In genomic region chr4:136178475-136178921, GRCm38 (mm10) we compare ENCODE assay signal across 8 mouse cellular contexts. TPM values are rescaled to one million over a fixed set of nuclear protein-coding genes. Genes with fewer than 3 reads are reported as not detected.
DNase-seq lines count a peak whose midpoint lies in the region; ATAC-seq and TF ChIP-seq lines count a peak whose summit lies in the region.

No protein-coding gene starts in this region.

- TF ChIP-seq POLR2A in MEL (IDR thresholded peaks at IDR 0.05; ENCODE audit: control insufficient read depth in 1 of 2, insufficient read depth in 1 of 2, low read depth in 1 of 2, low read length in 2 of 2, poor library complexity in 1 of 2): no peak

- no peaks in the 10 kb centered on the region for H3K9me3 ChIP-seq in lung, embryonic 14.5 days (ENCODE audit: low read depth, low read length)
- H3K9me3 ChIP-seq in MEL (replicated peaks; ENCODE audit: insufficient read depth, low read length): no peaks in the 10 kb centered on the region
- no peaks in the 10 kb centered on the region for H3K9me3 ChIP-seq in heart, embryonic 16.5 days (replicated peaks; ENCODE audit: control insufficient read depth, low read length)
- H3K9me3 ChIP-seq in stomach, embryonic 14.5 days (ENCODE audit: control insufficient read depth, low read depth, low read length): no peaks in the 10 kb centered on the region

- H3K4me2 ChIP-seq in lung, embryonic 14.5 days: peak overlapping the region; percentile 16; the same call in 1 of the 2 replicates
- peak overlapping the region; percentile 6 for H3K4me2 ChIP-seq in heart, embryonic 16.5 days (ENCODE audit: low read depth, low read length)
- H3K4me2 ChIP-seq in stomach, embryonic 14.5 days (replicated peaks; ENCODE audit: low read depth, low read length): no peak overlapping the region

- H3K4me3 ChIP-seq in lung, embryonic 14.5 days (ENCODE audit: low read depth, low read length): no peak overlapping the region
- H3K4me3 ChIP-seq in MEL (ENCODE audit: control insufficient read depth in 1 of 2, insufficient read depth in 1 of 2, low read depth in 2 of 2, low read length in 2 of 2): peak overlapping the region in 1 of 2 experiments; percentile 4; a peak in 1 of 4 replicates
- no peak overlapping the region for H3K4me3 ChIP-seq in heart, embryonic 16.5 days (ENCODE audit: low read length)
- H3K4me3 ChIP-seq in stomach, embryonic 14.5 days (ENCODE audit: low read depth, low read length): no peak overlapping the region

- no peak overlapping the region; the same call in 1 of the 2 replicates for H3K9ac ChIP-seq in lung, embryonic 14.5 days
- H3K9ac ChIP-seq in MEL (ENCODE audit: control insufficient read depth, low read depth, low read length, poor library complexity, severe bottlenecking): peak overlapping the region; percentile 71
- no peak overlapping the region; the same call in 1 of the 2 replicates for H3K9ac ChIP-seq in heart, embryonic 16.5 days (ENCODE audit: low read length)
- H3K9ac ChIP-seq in stomach, embryonic 14.5 days (replicated peaks; ENCODE audit: low read depth, low read length): no peak overlapping the region

- ATAC-seq in lung, embryonic 14.5 days (ENCODE audit: insufficient read depth): no peak
- ATAC-seq in heart, embryonic 16.5 days (replicated peaks; ENCODE audit: extremely low read depth, insufficient read depth, low FRiP score): no peak
- ATAC-seq in stomach, embryonic 14.5 days (ENCODE audit: insufficient number of reproducible peaks, insufficient read depth, low FRiP score, low read depth): no peak

- 0 out of 2 replicates have a peak, but pooled peaks cover 11% of the 10 kb centered on the region for H3K36me3 ChIP-seq in lung, embryonic 14.5 days (ENCODE audit: insufficient read depth)
- peaks cover 0 to 54% of the 10 kb centered on the region in 2 experiments; a peak in 2 of 4 replicates for H3K36me3 ChIP-seq in MEL (ENCODE audit: control insufficient read depth in 1 of 2, insufficient read depth in 2 of 2, low read length in 2 of 2)
- H3K36me3 ChIP-seq in heart, embryonic 16.5 days (ENCODE audit: control insufficient read depth, insufficient read depth): no peaks in the 10 kb centered on the region
- no peaks in the 10 kb centered on the region for H3K36me3 ChIP-seq in stomach, embryonic 14.5 days (ENCODE audit: control insufficient read depth, insufficient read depth, low read length)

- peak in 1 of 2 experiments; percentile 57; a peak in 2 of 4 replicates for TF ChIP-seq EP300 in MEL (IDR thresholded peaks at IDR 0.05; ENCODE audit: low read depth in 1 of 2, low read length in 2 of 2)

- peaks cover 25% of the 10 kb centered on the region for H3K4me1 ChIP-seq in lung, embryonic 14.5 days (ENCODE audit: insufficient read depth)
- H3K4me1 ChIP-seq in MEL (ENCODE audit: control insufficient read depth in 1 of 2, insufficient read depth in 2 of 2, low read length in 2 of 2): peaks cover 18 to 63% of the 10 kb centered on the region in 2 experiments
- peaks cover 57% of the 10 kb centered on the region for H3K4me1 ChIP-seq in heart, embryonic 16.5 days (ENCODE audit: control insufficient read depth, insufficient read depth, low read length)
- H3K4me1 ChIP-seq in stomach, embryonic 14.5 days (ENCODE audit: control insufficient read depth, insufficient read depth, low read length): peaks cover 39% of the 10 kb centered on the region

- H3K27ac ChIP-seq in lung, embryonic 14.5 days (ENCODE audit: low read depth): peak overlapping the region; percentile 79; the same call in 1 of the 2 replicates
- peak overlapping the region; percentile 94 for H3K27ac ChIP-seq in MEL (ENCODE audit: control insufficient read depth, low read depth, low read length)
- H3K27ac ChIP-seq in heart, embryonic 16.5 days (ENCODE audit: low read length): peak overlapping the region; percentile 21
- H3K27ac ChIP-seq in stomach, embryonic 14.5 days (ENCODE audit: low read length): peak overlapping the region; percentile 55; the same call in 1 of the 2 replicates

- TF ChIP-seq CTCF in lung, embryonic 14.5 days (IDR thresholded peaks at IDR 0.05; ENCODE audit: low read depth): no peak
- TF ChIP-seq CTCF in MEL (IDR thresholded peaks at IDR 0.05 in 2 of 3, conservative IDR thresholded peaks at IDR 0.05 in 1 of 3; ENCODE audit: control insufficient read depth in 1 of 3, insufficient read depth in 1 of 3, low read depth in 2 of 3, low read length in 3 of 3, poor library complexity in 1 of 3, severe bottlenecking in 1 of 3): no peak

- TF ChIP-seq RAD21 in MEL (IDR thresholded peaks at IDR 0.05; ENCODE audit: low read depth, low read length): no peak

- H3K79me2 ChIP-seq in MEL (ENCODE audit: control insufficient read depth, insufficient read depth, low read length, poor library complexity): peaks cover 29% of the 10 kb centered on the region

- WGBS in lung, embryonic 14.5 days: 69% methylated on average over 12 of the region's 12 CpGs
- WGBS in heart, embryonic 16.5 days: 73% methylated on average over 12 of the region's 12 CpGs
- WGBS in stomach, embryonic 14.5 days: 78% methylated on average over 12 of the region's 12 CpGs

- no peaks in the 10 kb centered on the region for H3K27me3 ChIP-seq in lung, embryonic 14.5 days (ENCODE audit: insufficient read depth, low read length)
- H3K27me3 ChIP-seq in MEL (ENCODE audit: control insufficient read depth in 1 of 2, insufficient read depth in 2 of 2, low read length in 2 of 2): no peaks in the 10 kb centered on the region
- H3K27me3 ChIP-seq in heart, embryonic 16.5 days (ENCODE audit: control insufficient read depth, insufficient read depth, low read length): no peaks in the 10 kb centered on the region
- no peaks in the 10 kb centered on the region for H3K27me3 ChIP-seq in stomach, embryonic 14.5 days (ENCODE audit: control insufficient read depth, insufficient read depth, low read length)

- no peak for DNase-seq in lung, embryonic 14.5 days
- DNase-seq in lung, postnatal 10 days: no peak
- peak; percentile 65 for DNase-seq in MEL (ENCODE audit: low read depth, low spot score)
- DNase-seq in left cerebral cortex, postnatal 14 days (ENCODE audit: low spot score in 2 of 2): no peak
- DNase-seq in cerebellum, adult 9-10 months: no peak
- DNase-seq in spleen, postnatal 14 days (ENCODE audit: low spot score in 2 of 2): no peak

- intact Hi-C loops in left cerebral cortex, postnatal 14 days (cut with DNase I): no loop called here

TF ChIP-seq in MEL, 35 proteins besides CTCF, POLR2A, EP300 and RAD21:
- TF ChIP-seq ZNF384 (IDR thresholded peaks at IDR 0.05; ENCODE audit: low read depth, low read length) (peak; percentile 95), ELF1 (IDR thresholded peaks at IDR 0.05; ENCODE audit: low read depth, low read length) (no peak), TCF12 (IDR thresholded peaks at IDR 0.05; ENCODE audit: low read depth, low read length) (peak; percentile 33; the same call in 1 of the 2 replicates), MYB (IDR thresholded peaks at IDR 0.05; ENCODE audit: low read depth, low read length) (no peak), GABPA (IDR thresholded peaks at IDR 0.05; ENCODE audit: low read depth, low read length) (no peak), ZKSCAN1 (IDR thresholded peaks at IDR 0.05; ENCODE audit: low read depth, low read length) (0 out of 2 replicates have a peak, but pooled peaks have one; percentile 5), ETS1 (IDR thresholded peaks at IDR 0.05; ENCODE audit: low read depth, low read length) (peak; percentile 79), SIN3A (IDR thresholded peaks at IDR 0.05; ENCODE audit: low read length) (peak; percentile 22), JUND (IDR thresholded peaks at IDR 0.05; ENCODE audit: low read depth, low read length) (no peak)

RNA-seq across cellular contexts. Expression of gene E2f2, which starts 6.3 kb away (rescaled TPM):
- 5.5 and 6.5 TPM in 2 replicates for polyA plus RNA-seq in lung, embryonic 14.5 days (2014; fragmentation: Nextera tagmentation; extraction: Ambion mirVana)
- 11.2 and 12.3 TPM in 2 replicates for total RNA-seq in MEL (2012; rRNA removed)
- polyA plus RNA-seq in MEL (2012; ENCODE audit: insufficient read depth in 1 of 2, insufficient read length in 2 of 2, low read depth in 1 of 2, low replicate concordance in 2 of 2, missing spikeins in 1 of 2): 10 to 100 TPM in 1 of 2 experiments, not detected in 1; 25.4 TPM
- 8.6 and 11.0 TPM in 2 replicates for polyA plus RNA-seq in heart, embryonic 16.5 days (2015; fragmentation: Nextera tagmentation; extraction: Ambion mirVana)
- 3.5 and 4.4 TPM in 2 replicates for polyA plus RNA-seq in stomach, embryonic 14.5 days (2014; fragmentation: Nextera tagmentation; extraction: Ambion mirVana)
- total RNA-seq in left cerebral cortex, postnatal 14 days (2021): under 1 TPM; 0.90 to 0.93 TPM

RNA-seq across cellular contexts. Expression of gene Asap3, which starts 27.7 kb away (rescaled TPM):
- polyA plus RNA-seq in lung, embryonic 14.5 days (2014; fragmentation: Nextera tagmentation; extraction: Ambion mirVana): 4.4 and 5.4 TPM in 2 replicates
- total RNA-seq in MEL (2012; rRNA removed): 0.03 and 0.04 TPM in 2 replicates
- under 1 TPM in 1 of 2 experiments, not detected in 1; 0.33 TPM for polyA plus RNA-seq in MEL (2012; ENCODE audit: insufficient read depth in 1 of 2, insufficient read length in 2 of 2, low read depth in 1 of 2, low replicate concordance in 2 of 2, missing spikeins in 1 of 2)
- polyA plus RNA-seq in heart, embryonic 16.5 days (2015; fragmentation: Nextera tagmentation; extraction: Ambion mirVana): 2.8 and 3.8 TPM in 2 replicates
- polyA plus RNA-seq in stomach, embryonic 14.5 days (2014; fragmentation: Nextera tagmentation; extraction: Ambion mirVana): 5.1 and 5.6 TPM in 2 replicates
- 1 to 10 TPM; 3.9 to 4.2 TPM for total RNA-seq in left cerebral cortex, postnatal 14 days (2021)

RNA-seq across cellular contexts. Expression of gene Id3, which starts 35.2 kb away (rescaled TPM):
- 469 and 477 TPM in 2 replicates for polyA plus RNA-seq in lung, embryonic 14.5 days (2014; fragmentation: Nextera tagmentation; extraction: Ambion mirVana)
- 0.16 and 0.27 TPM in 2 replicates for total RNA-seq in MEL (2012; rRNA removed)
- polyA plus RNA-seq in MEL (2012; ENCODE audit: insufficient read depth in 1 of 2, insufficient read length in 2 of 2, low read depth in 1 of 2, low replicate concordance in 2 of 2, missing spikeins in 1 of 2): under 1 TPM in 1 of 2 experiments, not detected in 1; 0.17 TPM
- 218 and 262 TPM in 2 replicates for polyA plus RNA-seq in heart, embryonic 16.5 days (2015; fragmentation: Nextera tagmentation; extraction: Ambion mirVana)
- 384 and 404 TPM in 2 replicates for polyA plus RNA-seq in stomach, embryonic 14.5 days (2014; fragmentation: Nextera tagmentation; extraction: Ambion mirVana)
- 10 to 100 TPM; 30.2 to 53.1 TPM for total RNA-seq in left cerebral cortex, postnatal 14 days (2021)

Comparison
In these comparisons a context has a peak if more than half of its experiments do, and no peak if none do; other contexts are left out.
1. H3K27ac ChIP-seq: peak in every context shown above with its lines; median percentile 94 in MEL; 79 in lung, embryonic 14.5 days; 55 in stomach, embryonic 14.5 days; 21 in heart, embryonic 16.5 days.
2. RNA of gene Id3, which starts 35.2 kb away (polyA plus RNA-seq): 469 to 477 TPM in lung, embryonic 14.5 days, 384 to 404 TPM in stomach, embryonic 14.5 days and 218 to 262 TPM in heart, embryonic 16.5 days; 0.17 TPM in MEL; every median in the first group is over 100 times any median in the second.